Mouse (Mus musculus) lung, adult 2 months (tissue): Measurements from ENCODE around the gene Parp8.

Source experiments
- CTCF ChIP-seq: fragments of 200-500 bp; IDR thresholded peaks from 2 replicates; pipeline ENCODE4 v1.5.1; 2011; ENCODE audit warnings: mild to moderate bottlenecking, low read length, control low read depth; ENCODE audit not compliant: insufficient read depth
- POLR2A ChIP-seq: fragments of 200-500 bp; IDR thresholded peaks from 2 replicates; pipeline ENCODE4 v1.6.1; 2011; ENCODE audit warnings: low read depth, mild to moderate bottlenecking, control low read depth, low read length, borderline replicate concordance; ENCODE audit errors: extremely low read depth

GRCm38 (mm10) chr13:116967459-116967858 is 57.9 kb downstream of the Parp8 start:
- TF ChIP-seq CTCF: no peak
- no peak for TF ChIP-seq POLR2A
